Mouse (Mus musculus) hindbrain, embryonic 14.5 days (tissue): ENCODE results near the gene Rsu1. TPM values are rescaled to one million over a fixed set of nuclear protein-coding genes. Genes with fewer than 3 reads are reported as not detected.
"Not testable (repeated sequence)": the region's sequence is repeated elsewhere in the genome, so short reads cannot be mapped to it uniquely, and the experiment has no call there.

Experiments used
- ATAC-seq: fragments of 200-750 bp; cut with Nextera tagmentation; 2 replicates; pipeline ENCODE4 v1.8.0; 2017; ENCODE audit warnings: moderate number of reproducible peaks, mild to moderate bottlenecking, moderate TSS enrichment, moderate library complexity; ENCODE audit not compliant: low FRiP score
- DNase-seq: peaks from one replicate; pipeline ENCODE4 v3.0.0-alpha.2; 2015; ENCODE audit warnings: low spot score
- H3K27ac ChIP-seq: fragments of 300-500 bp; sonication (generic); 2 replicates; pipeline ENCODE4 v1.5.1; 2014; ENCODE audit warnings: mild to moderate bottlenecking, moderate library complexity
- H3K27me3 ChIP-seq: fragments of 300-500 bp; sonication (generic); 2 replicates; pipeline ENCODE4 v1.6.1; 2014; ENCODE audit warnings: mild to moderate bottlenecking, low read length, mixed read lengths; ENCODE audit not compliant: control insufficient read depth, insufficient read depth
- H3K36me3 ChIP-seq: fragments of 300-500 bp; sonication (generic); replicated peaks from 2 replicates; pipeline ENCODE4 v1.6.1; 2014; ENCODE audit not compliant: control insufficient read depth, insufficient read depth
- H3K4me1 ChIP-seq: fragments of 300-500 bp; sonication (generic); replicated peaks from 2 replicates; pipeline ENCODE4 v1.6.1; 2014; ENCODE audit warnings: antibody characterized with exemption, low read length, mixed read lengths; ENCODE audit not compliant: control insufficient read depth, insufficient read depth
- H3K4me2 ChIP-seq: fragments of 300-500 bp; sonication (generic); replicated peaks from 2 replicates; pipeline ENCODE4 v1.6.1; 2014; ENCODE audit warnings: mild to moderate bottlenecking, moderate library complexity
- H3K4me3 ChIP-seq: fragments of 300-500 bp; sonication (generic); replicated peaks from 2 replicates; pipeline ENCODE4 v1.5.1; 2014; ENCODE audit warnings: mild to moderate bottlenecking, low read length
- H3K9ac ChIP-seq: fragments of 300-500 bp; sonication (generic); 2 replicates; pipeline ENCODE4 v1.6.1; 2014
- H3K9me3 ChIP-seq: fragments of 300-500 bp; sonication (generic); 2 replicates; pipeline ENCODE4 v1.6.1; 2016; ENCODE audit warnings: low read length; ENCODE audit not compliant: control insufficient read depth
- WGBS: fragments of 180-500 bp; shearing (Covaris S2); extraction: QIAGEN DNeasy Blood & Tissue Kit; methylation state at CpG from one replicate; pipeline ENCODE4 v1.1.7; 2014; 5-methylcytosine and 5-hydroxymethylcytosine counted together
- polyA plus RNA-seq: library from polyadenylated mRNA; unstranded; fragments of >200 nt; fragmentation: Nextera tagmentation; extraction: Ambion mirVana; gene quantifications from 2 replicates; pipeline ENCODE4 v1.2.1, GENCODE M21; 2014

Rsu1 gene
- polyA plus RNA-seq, 1 experiment from 2014 or later, result 75.7 TPM

- ATAC-seq (no peak), DNase-seq (no peak)
- H3K4me2 ChIP-seq, result no peak overlapping the region
- H3K4me3 ChIP-seq, result no peak overlapping the region
- 35% methylated on average over 6 of the region's 6 CpGs for WGBS
- H3K36me3 ChIP-seq, result no peaks in the 10 kb centered on the region
- no peak overlapping the region for H3K27ac ChIP-seq
- H3K27me3 ChIP-seq, result no peaks in the 10 kb centered on the region
- H3K9ac ChIP-seq, result no peak overlapping the region
- no peaks in the 10 kb centered on the region for H3K4me1 ChIP-seq
- H3K9me3 ChIP-seq, result no peaks in the 10 kb centered on the region
Observed at GRCm38 (mm10) chr2:13202805-13203475, 68.3 kb downstream of the Rsu1 start.

DNA sequence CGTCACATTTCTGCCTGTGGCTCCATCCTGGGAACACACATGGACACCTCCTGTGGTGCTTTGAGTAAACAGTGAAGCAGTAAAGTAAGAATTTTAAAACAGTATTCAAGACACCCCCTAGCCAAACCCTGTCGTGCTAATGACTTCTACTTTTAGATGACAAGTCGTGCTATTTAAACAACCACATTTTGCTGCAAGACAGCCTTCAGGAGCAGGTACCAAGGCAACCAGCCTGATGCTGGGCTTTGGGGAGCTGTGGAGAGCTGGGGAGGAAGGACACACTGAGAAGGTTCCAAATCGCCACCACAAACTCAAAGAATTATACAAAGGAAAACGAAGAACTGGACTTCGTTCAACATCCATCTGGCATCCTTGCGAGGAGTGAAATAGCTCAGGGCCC, 71.5 kb downstream of the Rsu1 start:
- WGBS, result 81% methylated on average over 7 of the region's 7 CpGs
- Histone ChIP-seq H3K9me3 (no peaks in the 10 kb centered on the region), H3K27ac (no peak overlapping the region), H3K4me2 (no peak overlapping the region), H3K27me3 (no peaks in the 10 kb centered on the region), H3K4me3 (no peak overlapping the region), H3K9ac (no peak overlapping the region), H3K36me3 (no peaks in the 10 kb centered on the region), H3K4me1 (no peaks in the 10 kb centered on the region)
- no peak for DNase-seq
- no peak for ATAC-seq

- H3K27ac ChIP-seq, result no peak overlapping the region
- no peak for ATAC-seq
- WGBS, result 75% methylated on average over 2 of the region's 2 CpGs
Observed at GRCm38 (mm10) chr2:13199033-13199432, 72.2 kb downstream of the Rsu1 start.

GRCm38 (mm10) chr2:13195540-13195939, 75.7 kb downstream of the Rsu1 start:
- H3K4me1 ChIP-seq, result no peaks in the 10 kb centered on the region
- H3K9me3 ChIP-seq, result no peaks in the 10 kb centered on the region
- no peak overlapping the region for H3K4me2 ChIP-seq
- H3K4me3 ChIP-seq, result no peak overlapping the region
- DNase-seq (no peak), ATAC-seq (no peak)
- H3K36me3 ChIP-seq, result no peaks in the 10 kb centered on the region
- no peak overlapping the region for H3K27ac ChIP-seq
- H3K27me3 ChIP-seq, result no peaks in the 10 kb centered on the region
- WGBS, result 53% methylated on average over 7 of the region's 7 CpGs
- H3K9ac ChIP-seq, result no peak overlapping the region

More at GRCm38 (mm10) chr2:13199033-13199432, 72.2 kb downstream of the Rsu1 start:
- no peak for DNase-seq
- no peaks in the 10 kb centered on the region for H3K9me3 ChIP-seq
- H3K4me2 ChIP-seq, result no peak overlapping the region
- H3K9ac ChIP-seq, result no peak overlapping the region
- H3K36me3 ChIP-seq, result no peaks in the 10 kb centered on the region
- H3K4me1 ChIP-seq, result no peaks in the 10 kb centered on the region
- H3K27me3 ChIP-seq, result no peaks in the 10 kb centered on the region
- H3K4me3 ChIP-seq, result no peak overlapping the region

DNA sequence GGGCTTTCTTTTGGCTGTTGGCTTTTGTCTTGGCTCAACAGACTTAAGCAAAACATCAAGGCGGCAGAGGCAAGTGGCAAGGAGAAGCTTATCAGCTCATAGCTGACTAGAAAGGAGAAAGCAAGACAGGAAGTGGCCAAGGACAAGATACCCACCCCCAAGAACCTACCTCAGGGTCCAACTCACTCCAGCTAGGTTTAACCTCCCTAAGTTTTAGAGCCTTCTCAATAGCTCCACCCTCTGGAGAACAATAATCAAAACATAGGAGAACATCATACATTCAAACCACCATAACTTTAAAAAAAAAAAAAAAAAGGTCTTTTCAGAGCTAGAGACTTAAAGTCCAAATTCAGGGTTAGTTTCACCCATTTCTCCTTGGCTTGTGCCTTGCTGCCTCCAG, 79.1 kb downstream of the Rsu1 start:
- Histone ChIP-seq H3K4me1 (no peaks in the 10 kb centered on the region), H3K9me3 (no peaks in the 10 kb centered on the region), H3K9ac (no peak overlapping the region), H3K4me3 (no peak overlapping the region), H3K27me3 (no peaks in the 10 kb centered on the region), H3K4me2 (no peak overlapping the region), H3K36me3 (no peaks in the 10 kb centered on the region), H3K27ac (no peak overlapping the region)
- 95% methylated on average over 1 of the region's 1 CpGs for WGBS
- ATAC-seq (no peak), DNase-seq (no peak)

DNA sequence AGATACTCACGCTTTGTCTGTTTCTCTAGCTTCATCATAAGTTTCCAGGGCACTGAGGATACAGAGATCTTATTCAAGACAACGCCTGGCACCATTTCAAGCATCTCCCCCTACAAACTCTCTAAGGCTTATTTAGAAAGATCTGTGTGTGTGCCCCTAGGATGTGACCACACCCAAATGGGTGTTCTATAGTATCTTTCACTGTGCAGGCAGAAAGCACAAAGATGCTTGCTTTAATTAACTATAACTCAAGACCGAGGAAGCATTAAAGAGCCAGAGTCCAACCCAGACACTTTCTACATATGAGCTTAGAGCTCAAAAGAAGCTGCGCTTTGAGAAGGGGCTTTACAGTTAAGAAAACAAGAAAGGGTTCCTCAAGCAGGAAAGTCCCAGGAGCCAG, 80.4 kb downstream of the Rsu1 start:
- H3K27ac ChIP-seq, result no peak overlapping the region
- no peak for ATAC-seq
- no peak overlapping the region for H3K9ac ChIP-seq
- H3K4me3 ChIP-seq, result no peak overlapping the region
- no peak overlapping the region for H3K4me2 ChIP-seq
- H3K36me3 ChIP-seq, result no peaks in the 10 kb centered on the region
- no peaks in the 10 kb centered on the region for H3K9me3 ChIP-seq
- no peak for DNase-seq
- WGBS, result 85% methylated on average over 4 of the region's 4 CpGs
- H3K27me3 ChIP-seq, result no peaks in the 10 kb centered on the region
- H3K4me1 ChIP-seq, result no peaks in the 10 kb centered on the region

DNA sequence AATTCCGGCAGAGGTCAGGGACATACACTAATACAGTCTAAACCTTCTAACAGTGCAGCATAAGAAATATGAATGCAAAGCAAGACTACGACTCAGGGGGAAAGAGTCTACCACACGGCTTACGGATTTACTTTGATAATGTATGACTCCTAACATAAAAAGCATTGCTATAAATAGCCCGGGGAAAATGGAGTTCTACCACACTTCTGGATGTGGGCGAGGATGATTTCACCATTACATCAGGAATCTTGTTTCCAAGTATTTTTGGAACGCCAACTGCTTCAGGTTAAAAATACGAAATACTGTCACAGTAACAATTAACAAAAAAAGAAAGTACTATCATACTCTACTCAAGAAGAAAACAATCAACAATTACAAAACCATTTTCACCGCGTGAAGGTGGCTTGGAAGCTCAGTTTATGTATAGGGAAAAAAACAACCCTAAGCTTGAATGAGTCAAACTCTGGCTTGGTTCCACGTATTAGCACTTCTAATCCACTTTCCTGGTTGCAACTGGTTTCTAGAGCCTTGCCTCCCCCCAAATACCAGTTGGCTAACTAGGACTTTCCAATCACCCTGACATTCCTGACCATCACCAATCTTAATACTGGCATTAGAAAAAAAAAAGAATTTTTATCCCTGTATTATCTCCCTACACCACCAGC, 82.3 kb downstream of the Rsu1 start:
- 94% methylated on average over 11 of the region's 11 CpGs for WGBS
- H3K9me3 ChIP-seq, result no peaks in the 10 kb centered on the region
- H3K9ac ChIP-seq, result no peak overlapping the region
- no peak for DNase-seq
- no peak overlapping the region for H3K4me3 ChIP-seq
- H3K27ac ChIP-seq, result no peak overlapping the region
- no peaks in the 10 kb centered on the region for H3K27me3 ChIP-seq
- H3K4me1 ChIP-seq, result no peaks in the 10 kb centered on the region
- H3K36me3 ChIP-seq, result no peaks in the 10 kb centered on the region
- no peak overlapping the region for H3K4me2 ChIP-seq
- ATAC-seq, result no peak

- Histone ChIP-seq H3K36me3 (no peaks in the 10 kb centered on the region), H3K9ac (no peak overlapping the region), H3K27ac (no peak overlapping the region), H3K9me3 (no peaks in the 10 kb centered on the region), H3K27me3 (no peaks in the 10 kb centered on the region), H3K4me2 (no peak overlapping the region), H3K4me3 (no peak overlapping the region), H3K4me1 (peaks cover 1% of the 10 kb centered on the region; the same call in 1 of the 2 replicates)
- DNase-seq (no peak), ATAC-seq (no peak)
- WGBS, result 91% methylated on average over 3 of the region's 3 CpGs
Observed at GRCm38 (mm10) chr2:13183124-13183523, 88.1 kb downstream of the Rsu1 start.

GRCm38 (mm10) chr2:13181899-13182298, 89.3 kb downstream of the Rsu1 start:
- H3K4me2 ChIP-seq, H3K36me3 ChIP-seq, H3K27ac ChIP-seq, H3K9ac ChIP-seq, H3K27me3 ChIP-seq, H3K4me3 ChIP-seq, ATAC-seq, DNase-seq, H3K9me3 ChIP-seq: not testable (repeated sequence)
- WGBS, result no CpG with 5 or more reads among the region's 3 CpGs
- H3K4me1 ChIP-seq, result peaks cover 12% of the 10 kb centered on the region
